Mouse (Mus musculus): ENCODE measurements at regions not wholly inside any gene's neighbourhood (a gene's known extent, or its start where the extent isn't known, plus 50 kb on each side); places are given as distances from the start of the nearest gene placed in this dataset.

- WGBS, result 68% methylated on average over 5 of the region's 5 CpGs
- Histone ChIP-seq H3K4me2 (no peak overlapping the region), H3K9me3 (ENCODE audit: control insufficient read depth, low read length) (no peaks in the 10 kb centered on the region), H3K27me3 (replicated peaks; ENCODE audit: control insufficient read depth, insufficient read depth, low read length) (no peaks in the 10 kb centered on the region), H3K4me3 (ENCODE audit: low read depth, low read length) (no peak overlapping the region), H3K9ac (ENCODE audit: low read depth, low read length) (no peak overlapping the region), H3K36me3 (ENCODE audit: control insufficient read depth, insufficient read depth, low read length) (no peaks in the 10 kb centered on the region), H3K4me1 (replicated peaks; ENCODE audit: control insufficient read depth, insufficient read depth, low read length) (no peaks in the 10 kb centered on the region), H3K27ac (ENCODE audit: low read depth, low read length) (no peak overlapping the region)
- no peak for DNase-seq (ENCODE audit: low spot score)
- ATAC-seq (replicated peaks; ENCODE audit: low FRiP score), result no peak
Observed at GRCm38 (mm10) chr17:64229225-64229976, 102.3 kb downstream of the Pja2 start.

GRCm38 (mm10) chr17:64214599-64214998 lies 117.1 kb downstream of the Pja2 start:
- Histone ChIP-seq H3K4me1 (replicated peaks; ENCODE audit: control insufficient read depth, insufficient read depth, low read length) (no peaks in the 10 kb centered on the region), H3K27ac (ENCODE audit: low read depth, low read length) (no peak overlapping the region), H3K36me3 (ENCODE audit: control insufficient read depth, insufficient read depth, low read length) (no peaks in the 10 kb centered on the region), H3K9ac (ENCODE audit: low read depth, low read length) (no peak overlapping the region), H3K27me3 (replicated peaks; ENCODE audit: control insufficient read depth, insufficient read depth, low read length) (no peaks in the 10 kb centered on the region), H3K4me3 (ENCODE audit: low read depth, low read length) (no peak overlapping the region), H3K4me2 (no peak overlapping the region), H3K9me3 (ENCODE audit: control insufficient read depth, low read length) (no peaks in the 10 kb centered on the region)
- DNase-seq (ENCODE audit: low spot score) (peak; percentile 29), ATAC-seq (replicated peaks; ENCODE audit: low FRiP score) (no peak)
- WGBS, result 43% methylated on average over 7 of the region's 7 CpGs

GRCm38 (mm10) chr17:64213251-64213650 lies 118.5 kb downstream of the Pja2 start:
- Histone ChIP-seq H3K9ac (ENCODE audit: low read depth, low read length) (no peak overlapping the region), H3K27ac (ENCODE audit: low read depth, low read length) (no peak overlapping the region)
- peak; percentile 20 for DNase-seq (ENCODE audit: low spot score)

GRCm38 (mm10) chr17:64211281-64211680 lies 120.4 kb downstream of the Pja2 start:
- DNase-seq (ENCODE audit: low spot score), result no peak
- Histone ChIP-seq H3K4me1 (replicated peaks; ENCODE audit: control insufficient read depth, insufficient read depth, low read length) (no peaks in the 10 kb centered on the region), H3K9me3 (ENCODE audit: control insufficient read depth, low read length) (no peaks in the 10 kb centered on the region)

More at GRCm38 (mm10) chr17:64213251-64213650, 118.5 kb downstream of the Pja2 start:
- Histone ChIP-seq H3K4me3 (ENCODE audit: low read depth, low read length) (no peak overlapping the region), H3K36me3 (ENCODE audit: control insufficient read depth, insufficient read depth, low read length) (no peaks in the 10 kb centered on the region), H3K9me3 (ENCODE audit: control insufficient read depth, low read length) (no peaks in the 10 kb centered on the region), H3K27me3 (replicated peaks; ENCODE audit: control insufficient read depth, insufficient read depth, low read length) (no peaks in the 10 kb centered on the region), H3K4me1 (replicated peaks; ENCODE audit: control insufficient read depth, insufficient read depth, low read length) (no peaks in the 10 kb centered on the region), H3K4me2 (no peak overlapping the region)
- 87% methylated on average over 4 of the region's 4 CpGs for WGBS
- no peak for ATAC-seq (replicated peaks; ENCODE audit: low FRiP score)

GRCm38 (mm10) chr17:64210366-64210765 lies 121.3 kb downstream of the Pja2 start:
- no peaks in the 10 kb centered on the region for H3K4me1 ChIP-seq (replicated peaks; ENCODE audit: control insufficient read depth, insufficient read depth, low read length)
- H3K27ac ChIP-seq (ENCODE audit: low read depth, low read length), result no peak overlapping the region
- no peaks in the 10 kb centered on the region for H3K9me3 ChIP-seq (ENCODE audit: control insufficient read depth, low read length)
- 51% methylated on average over 5 of the region's 5 CpGs for WGBS
- DNase-seq (ENCODE audit: low spot score), result no peak
- H3K27me3 ChIP-seq (replicated peaks; ENCODE audit: control insufficient read depth, insufficient read depth, low read length), result no peaks in the 10 kb centered on the region
- H3K36me3 ChIP-seq (ENCODE audit: control insufficient read depth, insufficient read depth, low read length), result no peaks in the 10 kb centered on the region
- H3K4me2 ChIP-seq, result no peak overlapping the region
- no peak overlapping the region for H3K4me3 ChIP-seq (ENCODE audit: low read depth, low read length)
- no peak for ATAC-seq (replicated peaks; ENCODE audit: low FRiP score)
- no peak overlapping the region for H3K9ac ChIP-seq (ENCODE audit: low read depth, low read length)

More at GRCm38 (mm10) chr17:64211281-64211680, 120.4 kb downstream of the Pja2 start:
- Histone ChIP-seq H3K36me3 (ENCODE audit: control insufficient read depth, insufficient read depth, low read length) (no peaks in the 10 kb centered on the region), H3K9ac (ENCODE audit: low read depth, low read length) (no peak overlapping the region), H3K27ac (ENCODE audit: low read depth, low read length) (no peak overlapping the region), H3K4me3 (ENCODE audit: low read depth, low read length) (no peak overlapping the region), H3K27me3 (replicated peaks; ENCODE audit: control insufficient read depth, insufficient read depth, low read length) (no peaks in the 10 kb centered on the region), H3K4me2 (no peak overlapping the region)
- 87% methylated on average over 8 of the region's 8 CpGs for WGBS
- ATAC-seq (replicated peaks; ENCODE audit: low FRiP score), result no peak

- Histone ChIP-seq H3K36me3 (ENCODE audit: control insufficient read depth, insufficient read depth, low read length) (no peaks in the 10 kb centered on the region), H3K4me1 (replicated peaks; ENCODE audit: control insufficient read depth, insufficient read depth, low read length) (no peaks in the 10 kb centered on the region), H3K4me2 (no peak overlapping the region), H3K27ac (ENCODE audit: low read depth, low read length) (no peak overlapping the region), H3K27me3 (replicated peaks; ENCODE audit: control insufficient read depth, insufficient read depth, low read length) (no peaks in the 10 kb centered on the region), H3K4me3 (ENCODE audit: low read depth, low read length) (no peak overlapping the region), H3K9me3 (ENCODE audit: control insufficient read depth, low read length) (no peaks in the 10 kb centered on the region), H3K9ac (ENCODE audit: low read depth, low read length) (no peak overlapping the region)
- DNase-seq (ENCODE audit: low spot score) (no peak), ATAC-seq (replicated peaks; ENCODE audit: low FRiP score) (no peak)
- 86% methylated on average over 10 of the region's 10 CpGs for WGBS
Observed at GRCm38 (mm10) chr17:64209640-64210039, 122.1 kb downstream of the Pja2 start.

- no peak overlapping the region for H3K4me2 ChIP-seq
- WGBS, result 62% methylated on average over 13 of the region's 13 CpGs
- DNase-seq (ENCODE audit: low spot score) (no peak), ATAC-seq (replicated peaks; ENCODE audit: low FRiP score) (no peak)
- no peaks in the 10 kb centered on the region for H3K9me3 ChIP-seq (ENCODE audit: control insufficient read depth, low read length)
- H3K27me3 ChIP-seq (replicated peaks; ENCODE audit: control insufficient read depth, insufficient read depth, low read length), result no peaks in the 10 kb centered on the region
- H3K4me3 ChIP-seq (ENCODE audit: low read depth, low read length), result no peak overlapping the region
- no peak overlapping the region for H3K9ac ChIP-seq (ENCODE audit: low read depth, low read length)
- H3K4me1 ChIP-seq (replicated peaks; ENCODE audit: control insufficient read depth, insufficient read depth, low read length), result no peaks in the 10 kb centered on the region
- no peak overlapping the region for H3K27ac ChIP-seq (ENCODE audit: low read depth, low read length)
- H3K36me3 ChIP-seq (ENCODE audit: control insufficient read depth, insufficient read depth, low read length), result no peaks in the 10 kb centered on the region
Observed at GRCm38 (mm10) chr17:64208152-64208855, 123.4 kb downstream of the Pja2 start.

GRCm38 (mm10) chr17:64206196-64206718 lies 125.5 kb downstream of the Pja2 start:
- no peak overlapping the region for H3K4me2 ChIP-seq
- H3K27me3 ChIP-seq (replicated peaks; ENCODE audit: control insufficient read depth, insufficient read depth, low read length), result peaks cover 4% of the 10 kb centered on the region
- WGBS, result 73% methylated on average over 14 of the region's 14 CpGs
- H3K36me3 ChIP-seq (ENCODE audit: control insufficient read depth, insufficient read depth, low read length), result no peaks in the 10 kb centered on the region
- no peaks in the 10 kb centered on the region for H3K9me3 ChIP-seq (ENCODE audit: control insufficient read depth, low read length)
- ATAC-seq (replicated peaks; ENCODE audit: low FRiP score) (no peak), DNase-seq (ENCODE audit: low spot score) (no peak)
- no peak overlapping the region for H3K4me3 ChIP-seq (ENCODE audit: low read depth, low read length)
- no peaks in the 10 kb centered on the region for H3K4me1 ChIP-seq (replicated peaks; ENCODE audit: control insufficient read depth, insufficient read depth, low read length)
- H3K9ac ChIP-seq (ENCODE audit: low read depth, low read length), result no peak overlapping the region
- no peak overlapping the region for H3K27ac ChIP-seq (ENCODE audit: low read depth, low read length)

All from liver, embryonic 11.5 days (tissue).